Mouse (Mus musculus): ENCODE results near the gene Foxn1.

- TF ChIP-seq CTCF (conservative IDR thresholded peaks at IDR 0.05; ENCODE audit: low read length) (no peak), NANOG (IDR thresholded peaks at IDR 0.05; ENCODE audit: borderline replicate concordance, low read length) (no peak)
Measured at GRCm38 (mm10) chr11:78363309-78364007, 22.9 kb downstream of the Foxn1 start.

Measured in E14TG2a.4 (cell line).